Mouse (Mus musculus) urinary bladder, postnatal 4 days (tissue): Measurements from ENCODE around the gene Defb23.
"Not testable (repeated sequence)": the region's sequence is repeated elsewhere in the genome, so short reads cannot be mapped to it uniquely, and the experiment has no call there.

ENCODE experiments used
- DNase-seq, 2 experiments: peaks; one replicate each; pipeline ENCODE4 v3.0.0; 2021 to 2022; ENCODE audit warnings: low spot score in 2 of 2

Gene Defb23

DNA sequence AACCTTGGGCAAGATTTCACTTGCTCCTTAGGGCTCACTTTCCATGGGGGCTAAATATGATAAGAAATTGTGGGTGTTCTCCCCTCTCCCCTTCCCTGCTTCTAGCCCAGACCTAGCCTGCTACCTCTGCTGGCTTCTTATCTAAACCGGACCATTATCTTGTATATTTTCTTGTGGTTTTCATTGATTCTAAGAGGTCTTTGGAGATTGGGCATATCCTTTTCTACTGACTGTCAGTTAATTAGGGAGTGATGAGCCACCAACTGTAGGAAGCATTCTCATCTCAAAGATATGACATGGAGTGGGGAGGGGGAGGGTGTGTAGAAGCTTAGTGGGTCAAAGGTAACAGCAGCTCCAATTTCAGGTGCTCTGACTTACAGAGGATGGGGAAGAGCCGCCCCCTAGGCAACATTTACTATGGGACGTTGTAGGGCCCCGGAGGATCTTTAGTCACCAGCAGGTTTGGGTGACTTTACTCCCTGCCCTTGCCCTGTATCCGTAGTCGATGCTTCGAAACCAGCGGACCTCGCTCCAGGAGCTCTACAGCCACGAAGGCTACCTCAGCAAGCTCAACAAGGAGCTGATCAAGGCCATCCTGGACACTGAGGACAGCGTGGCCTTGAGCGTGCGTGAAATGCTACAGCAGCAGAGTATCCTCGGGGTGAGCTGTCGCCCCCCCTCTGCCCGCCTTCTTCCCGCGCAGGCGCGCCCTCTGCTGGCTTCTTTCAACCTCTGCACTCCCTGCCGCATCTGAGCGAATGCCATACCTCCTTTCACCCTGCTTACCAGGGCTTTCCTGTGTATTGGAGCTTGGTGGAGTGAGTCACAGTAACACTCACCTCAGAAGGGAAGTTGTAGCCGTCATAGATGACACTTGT, 27.2 kb downstream of the Defb23 start:
- DNase-seq = peak; percentile 82 to 89

DNA sequence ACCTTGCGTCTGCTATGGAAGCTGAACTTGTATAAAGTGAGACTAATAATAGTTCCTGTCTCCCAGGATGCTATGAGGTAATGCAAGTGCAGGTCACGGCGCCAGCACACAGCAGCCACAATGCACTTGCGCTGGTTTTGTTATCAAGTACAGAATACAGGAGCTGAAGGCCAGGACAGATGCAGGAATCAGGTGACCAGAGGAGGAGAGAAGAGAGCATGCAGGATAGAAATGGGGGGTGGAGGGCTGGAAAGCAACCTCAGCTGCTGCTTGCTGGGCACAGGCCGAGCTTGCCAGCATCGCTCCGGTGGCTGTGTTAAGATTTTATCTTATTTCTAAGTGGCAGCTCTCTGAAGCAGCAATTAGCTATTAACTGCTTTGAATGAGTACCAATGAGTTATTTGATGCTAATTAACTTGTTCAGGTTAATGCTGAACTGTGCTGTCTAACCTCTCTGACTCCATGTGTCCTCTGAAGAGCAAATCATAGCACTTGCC, 28.0 kb downstream of the Defb23 start:
- DNase-seq = no peak

GRCm38 (mm10) chr2:152428481-152428880, 35.9 kb downstream of the Defb23 start:
- not testable (repeated sequence) for DNase-seq

GRCm38 (mm10) chr2:152427493-152427892, 36.9 kb downstream of the Defb23 start:
- no peak for DNase-seq

DNA sequence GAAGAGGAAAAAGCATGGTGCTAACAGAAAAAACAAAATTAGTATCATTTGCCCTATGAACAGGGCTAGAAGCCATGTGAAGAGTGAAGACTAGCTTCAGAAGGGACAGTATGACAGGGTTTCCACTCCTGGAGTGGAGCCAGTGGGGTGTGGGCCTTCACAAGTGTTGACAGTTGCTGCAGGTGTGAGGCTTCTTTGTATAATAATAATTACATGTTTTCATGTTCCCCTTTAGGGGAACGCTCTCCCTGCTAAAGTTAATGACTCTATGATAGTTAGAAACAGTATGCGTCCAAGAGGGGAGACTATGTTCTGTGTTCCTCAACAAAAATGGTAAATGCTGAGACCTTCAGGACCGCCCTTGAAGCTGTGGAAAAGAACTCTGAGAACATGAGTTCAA, 48.6 kb downstream of the Defb23 start:
- DNase-seq = no peak

DNA sequence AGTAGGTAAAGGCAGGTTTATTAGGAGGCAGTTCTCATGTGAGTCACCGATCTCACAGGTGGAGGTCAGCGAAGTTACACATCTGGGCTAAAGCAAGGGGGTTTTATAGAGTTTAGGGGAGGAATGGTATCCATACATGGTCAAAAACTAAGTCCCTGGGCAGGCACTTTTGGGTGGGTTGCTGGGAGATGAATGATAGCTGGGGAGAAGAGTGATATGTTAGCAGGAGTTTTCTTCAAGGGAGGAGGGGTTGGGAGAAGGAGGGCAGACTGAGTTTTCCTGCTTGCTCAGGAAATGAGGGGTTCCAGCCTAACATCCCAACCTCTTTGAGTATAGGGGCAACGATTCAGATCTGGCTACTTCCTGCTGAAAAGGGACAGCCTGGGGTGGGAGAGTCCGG, 49.1 kb downstream of the Defb23 start, which contains the start of gene 6820408C15Rik:
Gene 6820408C15Rik (plus strand): TSS at position 301 of the 400 bp plus-strand sequence.
- DNase-seq = no peak

DNA sequence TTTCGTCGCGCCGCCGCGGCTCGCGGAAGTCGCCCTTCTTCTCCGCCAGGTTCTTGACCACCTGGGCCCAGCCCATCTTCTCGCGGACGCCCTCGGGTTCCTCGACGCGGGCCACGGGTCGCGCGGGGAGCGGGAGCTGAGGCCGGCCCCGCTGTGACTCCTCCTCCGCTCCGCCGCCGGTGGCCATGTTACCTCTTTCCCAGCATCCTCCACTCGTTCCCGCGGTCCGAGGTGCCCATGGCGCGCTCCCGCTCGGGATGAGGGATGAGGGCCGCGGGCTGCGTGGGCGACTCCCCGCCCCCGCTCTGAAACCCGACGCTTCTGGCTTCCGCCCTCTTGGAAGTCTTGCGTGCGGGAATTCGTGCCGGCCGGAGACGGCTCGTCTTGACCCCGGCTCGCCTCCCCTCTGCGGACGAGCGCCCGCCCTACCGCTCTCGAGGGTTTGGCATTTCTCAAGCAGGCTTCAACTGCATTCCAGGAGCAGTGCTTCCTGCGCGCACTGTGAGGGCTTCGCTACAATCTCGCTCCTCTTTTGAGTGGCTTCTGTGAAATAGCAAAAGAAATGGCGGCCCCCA, 49.7 kb downstream of the Defb23 start, which contains the start of gene Zcchc3:
Gene Zcchc3 (minus strand): TSS at position 437 of the 575 bp plus-strand sequence.
- DNase-seq = peak; percentile 91 to 92

DNA sequence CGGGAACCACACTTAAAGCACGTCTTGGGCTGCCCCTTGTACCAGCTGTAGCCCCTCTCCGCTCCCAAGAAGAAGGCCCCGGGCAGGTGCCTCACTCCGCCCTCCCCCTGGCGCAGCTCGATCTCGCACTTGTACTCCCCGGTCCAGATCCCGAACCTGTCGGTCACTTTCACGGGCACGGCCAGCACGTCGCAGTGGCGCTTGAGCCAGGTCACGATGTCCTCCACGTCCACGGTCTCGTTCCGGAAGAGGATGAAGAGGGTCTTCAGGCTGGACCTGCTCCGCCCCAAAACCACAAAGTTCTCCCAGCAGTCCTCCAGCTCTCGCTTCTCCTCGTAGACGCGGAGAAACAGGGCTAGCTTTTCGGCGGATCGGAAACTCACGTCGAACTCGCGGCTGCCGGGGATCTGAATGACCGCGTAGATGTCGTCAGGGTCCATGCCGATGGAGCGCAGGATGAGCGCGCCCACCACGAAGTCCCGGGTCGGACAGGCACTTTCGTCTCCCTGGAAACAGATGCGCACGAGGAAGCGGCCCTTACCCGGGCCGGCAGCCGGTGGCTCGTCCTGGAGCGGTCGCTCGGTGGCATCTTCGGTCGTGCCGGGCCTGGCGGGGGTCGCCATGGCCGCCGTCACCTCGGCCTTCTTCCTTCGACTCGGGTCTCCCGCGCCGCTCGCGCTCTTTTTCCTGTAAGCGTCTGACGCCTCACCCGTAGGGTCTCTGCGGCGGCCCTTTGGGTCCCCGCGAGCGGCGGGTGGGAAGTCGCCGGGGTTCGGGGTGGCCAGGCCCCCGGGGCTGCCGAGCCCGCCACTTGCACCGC, 50.4 kb downstream of the Defb23 start:
- no peak for DNase-seq

- no peak for DNase-seq
Observed at GRCm38 (mm10) chr2:152413158-152413764, 51.2 kb downstream of the Defb23 start.

DNA sequence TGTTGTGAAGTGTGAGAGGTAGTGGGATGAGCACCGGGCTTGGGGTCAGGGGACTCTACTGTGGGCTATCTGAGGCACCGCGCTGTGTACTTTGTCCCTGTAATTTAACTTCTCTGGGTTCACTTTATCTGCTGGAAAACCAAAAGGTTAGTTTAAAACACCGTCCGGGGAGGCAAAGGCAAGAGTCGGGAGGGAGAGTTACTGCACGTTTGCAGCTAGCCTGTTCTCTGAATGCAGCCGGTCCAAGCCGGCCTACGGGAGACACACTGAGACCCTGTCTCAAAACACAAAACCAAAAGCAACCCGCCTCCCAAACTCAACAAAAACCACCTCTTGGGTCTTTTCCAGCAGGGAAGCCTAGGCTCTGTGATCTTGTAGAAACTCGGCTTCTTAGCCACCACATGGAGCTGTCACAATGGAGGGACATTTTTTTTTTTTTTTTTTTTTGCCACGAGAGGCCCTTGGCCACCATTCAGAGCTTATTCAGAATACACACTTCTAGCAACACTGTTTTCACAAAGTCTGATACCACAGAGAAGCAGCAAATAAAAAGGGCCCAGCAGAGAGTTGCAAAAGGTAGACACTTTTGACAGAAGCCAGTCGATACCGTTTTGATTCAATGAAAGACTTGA, 51.8 kb downstream of the Defb23 start:
- no peak for DNase-seq

DNA sequence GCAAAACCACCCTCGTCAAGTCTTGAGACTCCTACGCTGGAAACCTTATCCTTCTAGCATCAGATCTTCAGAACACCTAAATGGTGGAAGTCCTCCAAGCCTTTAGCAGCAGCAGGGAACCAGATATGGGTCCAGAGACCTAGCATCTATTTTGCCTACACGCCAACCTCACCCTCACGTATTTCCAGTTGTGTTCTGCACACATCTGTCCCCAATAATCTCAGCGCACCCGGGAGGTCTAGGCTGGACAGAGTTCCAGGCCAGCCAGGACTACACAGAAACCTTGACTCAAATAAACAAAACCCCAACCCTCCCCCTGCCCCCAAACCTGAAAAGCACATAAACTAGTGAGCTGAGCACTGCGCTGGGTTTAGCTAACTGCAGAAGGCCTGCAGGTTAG, 52.9 kb downstream of the Defb23 start:
- DNase-seq = no peak

GRCm38 (mm10) chr2:152410971-152411371, 53.4 kb downstream of the Defb23 start:
- DNase-seq = peak; percentile 90 to 94

DNA sequence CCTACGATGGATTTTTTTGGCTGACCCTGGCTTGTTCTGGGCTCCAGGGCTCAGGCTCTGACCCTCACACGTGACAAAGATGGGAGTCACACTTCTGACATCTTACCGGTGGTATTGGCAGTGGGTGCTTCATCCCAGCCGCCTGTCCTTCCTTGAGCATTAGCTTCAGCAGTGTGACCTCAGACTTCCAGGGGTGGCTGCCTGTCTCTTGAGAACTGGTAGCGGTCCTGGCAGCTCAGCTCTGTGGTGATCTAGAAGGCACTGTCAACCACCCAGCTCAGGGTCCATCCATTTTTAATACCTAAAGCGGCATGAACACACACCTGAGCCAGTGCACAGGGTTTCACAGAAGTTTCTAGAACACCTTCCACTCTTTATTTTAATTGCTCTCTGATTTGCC, 54.6 kb downstream of the Defb23 start:
- DNase-seq = no peak
